Mouse (Mus musculus): ENCODE results near the gene Actr1a. TPM values are rescaled to one million over a fixed set of nuclear protein-coding genes. Genes with fewer than 3 reads are reported as not detected.

Gene Actr1a
- polyA plus RNA-seq, 1 experiment from 2014 or later = 127 TPM

- no peak overlapping the region for H3K9ac ChIP-seq (ENCODE audit: low read length)
- H3K4me2 ChIP-seq (ENCODE audit: low read length) = no peak overlapping the region
- ATAC-seq (replicated peaks; ENCODE audit: low FRiP score, low TSS enrichment, low read depth) = no peak
- peaks cover 14% of the 10 kb centered on the region; the same call in 1 of the 2 replicates for H3K36me3 ChIP-seq (ENCODE audit: control insufficient read depth, insufficient read depth, low read length)
- no peak overlapping the region for H3K27ac ChIP-seq (ENCODE audit: low read depth)
- no peak overlapping the region for H3K4me3 ChIP-seq (ENCODE audit: low read depth, low read length)
- H3K9me3 ChIP-seq (ENCODE audit: control insufficient read depth, low read length) = no peaks in the 10 kb centered on the region
- no peaks in the 10 kb centered on the region for H3K27me3 ChIP-seq (replicated peaks; ENCODE audit: control insufficient read depth, insufficient read depth, low read length)
- DNase-seq (ENCODE audit: low spot score) = no peak
- 80% methylated on average over 12 of the region's 12 CpGs for WGBS
- peaks cover 8% of the 10 kb centered on the region for H3K4me1 ChIP-seq (replicated peaks; ENCODE audit: control insufficient read depth, insufficient read depth, low read length)
Measured at GRCm38 (mm10) chr19:46412056-46412805, 16.7 kb upstream of the Actr1a start.

GRCm38 (mm10) chr19:46409506-46409905 is 14.0 kb upstream of the Actr1a start:
- no peaks in the 10 kb centered on the region for H3K27me3 ChIP-seq (replicated peaks; ENCODE audit: control insufficient read depth, insufficient read depth, low read length)
- DNase-seq (ENCODE audit: low spot score) = no peak
- no peak for ATAC-seq (replicated peaks; ENCODE audit: low FRiP score, low TSS enrichment, low read depth)
- H3K9me3 ChIP-seq (ENCODE audit: control insufficient read depth, low read length) = no peaks in the 10 kb centered on the region
- H3K4me3 ChIP-seq (ENCODE audit: low read depth, low read length) = no peak overlapping the region
- H3K4me2 ChIP-seq (ENCODE audit: low read length) = no peak overlapping the region
- H3K4me1 ChIP-seq (replicated peaks; ENCODE audit: control insufficient read depth, insufficient read depth, low read length) = peaks cover 14% of the 10 kb centered on the region
- H3K27ac ChIP-seq (ENCODE audit: low read depth) = peak overlapping the region; percentile 52; the same call in 1 of the 2 replicates
- H3K36me3 ChIP-seq (ENCODE audit: control insufficient read depth, insufficient read depth, low read length) = peaks cover 27% of the 10 kb centered on the region
- no peak overlapping the region for H3K9ac ChIP-seq (ENCODE audit: low read length)
- WGBS = 54% methylated on average over 3 of the region's 3 CpGs

- Histone ChIP-seq H3K36me3 (ENCODE audit: control insufficient read depth, insufficient read depth, low read length) (peaks cover 51% of the 10 kb centered on the region), H3K4me2 (ENCODE audit: low read length) (no peak overlapping the region), H3K27me3 (replicated peaks; ENCODE audit: control insufficient read depth, insufficient read depth, low read length) (no peaks in the 10 kb centered on the region), H3K27ac (ENCODE audit: low read depth) (no peak overlapping the region), H3K4me3 (ENCODE audit: low read depth, low read length) (no peak overlapping the region), H3K9me3 (ENCODE audit: control insufficient read depth, low read length) (no peaks in the 10 kb centered on the region), H3K9ac (ENCODE audit: low read length) (no peak overlapping the region), H3K4me1 (replicated peaks; ENCODE audit: control insufficient read depth, insufficient read depth, low read length) (peaks cover 14% of the 10 kb centered on the region)
- ATAC-seq (replicated peaks; ENCODE audit: low FRiP score, low TSS enrichment, low read depth) (no peak), DNase-seq (ENCODE audit: low spot score) (no peak)
- 68% methylated on average over 8 of the region's 8 CpGs for WGBS
Measured at GRCm38 (mm10) chr19:46406592-46407386, 11.2 kb upstream of the Actr1a start.

GRCm38 (mm10) chr19:46404030-46404429 is 8.5 kb upstream of the Actr1a start:
- H3K4me1 ChIP-seq (replicated peaks; ENCODE audit: control insufficient read depth, insufficient read depth, low read length) = peaks cover 12% of the 10 kb centered on the region
- no peaks in the 10 kb centered on the region for H3K27me3 ChIP-seq (replicated peaks; ENCODE audit: control insufficient read depth, insufficient read depth, low read length)
- WGBS = 89% methylated on average over 1 of the region's 1 CpGs
- H3K4me3 ChIP-seq (ENCODE audit: low read depth, low read length) = no peak overlapping the region
- peaks cover 49% of the 10 kb centered on the region for H3K36me3 ChIP-seq (ENCODE audit: control insufficient read depth, insufficient read depth, low read length)
- no peaks in the 10 kb centered on the region for H3K9me3 ChIP-seq (ENCODE audit: control insufficient read depth, low read length)
- H3K9ac ChIP-seq (ENCODE audit: low read length) = no peak overlapping the region
- ATAC-seq (replicated peaks; ENCODE audit: low FRiP score, low TSS enrichment, low read depth) (no peak), DNase-seq (ENCODE audit: low spot score) (no peak)
- no peak overlapping the region for H3K27ac ChIP-seq (ENCODE audit: low read depth)
- H3K4me2 ChIP-seq (ENCODE audit: low read length) = no peak overlapping the region

GRCm38 (mm10) chr19:46400558-46400957 is 5.0 kb upstream of the Actr1a start:
- ATAC-seq (replicated peaks; ENCODE audit: low FRiP score, low TSS enrichment, low read depth) (no peak), DNase-seq (ENCODE audit: low spot score) (no peak)
- Histone ChIP-seq H3K9me3 (ENCODE audit: control insufficient read depth, low read length) (no peaks in the 10 kb centered on the region), H3K4me2 (ENCODE audit: low read length) (no peak overlapping the region), H3K36me3 (ENCODE audit: control insufficient read depth, insufficient read depth, low read length) (peaks cover 41% of the 10 kb centered on the region), H3K4me3 (ENCODE audit: low read depth, low read length) (no peak overlapping the region), H3K4me1 (replicated peaks; ENCODE audit: control insufficient read depth, insufficient read depth, low read length) (peaks cover 19% of the 10 kb centered on the region), H3K27ac (ENCODE audit: low read depth) (no peak overlapping the region), H3K9ac (ENCODE audit: low read length) (no peak overlapping the region), H3K27me3 (replicated peaks; ENCODE audit: control insufficient read depth, insufficient read depth, low read length) (no peaks in the 10 kb centered on the region)
- 73% methylated on average over 7 of the region's 7 CpGs for WGBS

GRCm38 (mm10) chr19:46399886-46400285 is 4.3 kb upstream of the Actr1a start:
- no peaks in the 10 kb centered on the region for H3K27me3 ChIP-seq (replicated peaks; ENCODE audit: control insufficient read depth, insufficient read depth, low read length)
- H3K4me1 ChIP-seq (replicated peaks; ENCODE audit: control insufficient read depth, insufficient read depth, low read length) = peaks cover 19% of the 10 kb centered on the region
- ATAC-seq (replicated peaks; ENCODE audit: low FRiP score, low TSS enrichment, low read depth) (no peak), DNase-seq (ENCODE audit: low spot score) (no peak)
- H3K36me3 ChIP-seq (ENCODE audit: control insufficient read depth, insufficient read depth, low read length) = peaks cover 34% of the 10 kb centered on the region
- H3K4me3 ChIP-seq (ENCODE audit: low read depth, low read length) = no peak overlapping the region
- H3K27ac ChIP-seq (ENCODE audit: low read depth) = no peak overlapping the region
- H3K9me3 ChIP-seq (ENCODE audit: control insufficient read depth, low read length) = no peaks in the 10 kb centered on the region
- H3K4me2 ChIP-seq (ENCODE audit: low read length) = no peak overlapping the region
- 78% methylated on average over 7 of the region's 7 CpGs for WGBS
- no peak overlapping the region for H3K9ac ChIP-seq (ENCODE audit: low read length)

- Histone ChIP-seq H3K4me2 (ENCODE audit: low read length) (no peak overlapping the region), H3K27ac (ENCODE audit: low read depth) (no peak overlapping the region), H3K9me3 (ENCODE audit: control insufficient read depth, low read length) (no peaks in the 10 kb centered on the region), H3K4me1 (replicated peaks; ENCODE audit: control insufficient read depth, insufficient read depth, low read length) (peaks cover 22% of the 10 kb centered on the region), H3K4me3 (ENCODE audit: low read depth, low read length) (no peak overlapping the region), H3K36me3 (ENCODE audit: control insufficient read depth, insufficient read depth, low read length) (peaks cover 29% of the 10 kb centered on the region), H3K27me3 (replicated peaks; ENCODE audit: control insufficient read depth, insufficient read depth, low read length) (no peaks in the 10 kb centered on the region), H3K9ac (ENCODE audit: low read length) (no peak overlapping the region)
- DNase-seq (ENCODE audit: low spot score) = no peak
- WGBS = 87% methylated on average over 6 of the region's 6 CpGs
- no peak for ATAC-seq (replicated peaks; ENCODE audit: low FRiP score, low TSS enrichment, low read depth)
Measured at GRCm38 (mm10) chr19:46399372-46399771, 3.8 kb upstream of the Actr1a start.

- H3K9me3 ChIP-seq (ENCODE audit: control insufficient read depth, low read length) = no peaks in the 10 kb centered on the region
- peaks cover 19% of the 10 kb centered on the region for H3K36me3 ChIP-seq (ENCODE audit: control insufficient read depth, insufficient read depth, low read length)
- H3K9ac ChIP-seq (ENCODE audit: low read length) = peak overlapping the region; percentile 81
- H3K27me3 ChIP-seq (replicated peaks; ENCODE audit: control insufficient read depth, insufficient read depth, low read length) = no peaks in the 10 kb centered on the region
- peak overlapping the region; percentile 63 for H3K4me2 ChIP-seq (ENCODE audit: low read length)
- ATAC-seq (replicated peaks; ENCODE audit: low FRiP score, low TSS enrichment, low read depth) (no peak), DNase-seq (ENCODE audit: low spot score) (no peak)
- no peak overlapping the region for H3K27ac ChIP-seq (ENCODE audit: low read depth)
- 48% methylated on average over 3 of the region's 3 CpGs for WGBS
- peaks cover 30% of the 10 kb centered on the region for H3K4me1 ChIP-seq (replicated peaks; ENCODE audit: control insufficient read depth, insufficient read depth, low read length)
- H3K4me3 ChIP-seq (ENCODE audit: low read depth, low read length) = peak overlapping the region; percentile 89; the same call in 1 of the 2 replicates
Measured at GRCm38 (mm10) chr19:46398401-46398800, 2.9 kb upstream of the Actr1a start.

All from intestine, embryonic 14.5 days (tissue).